Mouse (Mus musculus): Measurements from ENCODE around the gene Olfr317. TPM values are rescaled to one million over a fixed set of nuclear protein-coding genes. Genes with fewer than 3 reads are reported as not detected.
"Not testable (repeated sequence)": the region's sequence is repeated elsewhere in the genome, so short reads cannot be mapped to it uniquely, and the experiment has no call there.

The Olfr317 gene
- not detected for total RNA-seq (2021)
- long read RNA-seq, experiment 1, result 0 reads
- long read RNA-seq, experiment 2, result 0 reads

DNA sequence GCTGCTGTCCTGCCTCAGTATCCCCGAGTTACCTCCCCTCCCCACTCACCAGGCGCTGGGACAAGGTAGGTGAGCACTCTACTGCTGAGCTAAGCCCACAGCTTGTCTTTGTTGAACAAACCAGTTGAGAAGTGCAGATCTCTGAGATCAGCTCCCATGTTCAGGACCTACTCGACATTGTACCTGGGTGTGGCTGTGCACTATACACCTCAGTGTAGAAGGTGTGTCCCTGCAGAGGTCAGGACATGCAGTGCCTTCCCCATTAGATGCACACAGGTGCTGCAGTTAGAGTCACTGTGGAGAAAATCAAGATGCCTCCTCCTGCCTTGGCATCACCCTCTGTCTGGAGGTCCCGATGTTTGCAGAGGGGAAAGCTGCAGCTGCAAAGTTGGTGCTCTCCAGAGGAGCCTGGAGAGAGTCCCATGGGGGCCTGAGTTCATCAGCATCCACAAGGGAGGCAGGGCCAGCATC is at the start of gene Olfr317:
Gene Olfr317, minus strand, starts transcription at position 421 of the 471 bp plus-strand sequence.
- DNase-seq (ENCODE audit: low spot score in 2 of 2), result no peak

DNA sequence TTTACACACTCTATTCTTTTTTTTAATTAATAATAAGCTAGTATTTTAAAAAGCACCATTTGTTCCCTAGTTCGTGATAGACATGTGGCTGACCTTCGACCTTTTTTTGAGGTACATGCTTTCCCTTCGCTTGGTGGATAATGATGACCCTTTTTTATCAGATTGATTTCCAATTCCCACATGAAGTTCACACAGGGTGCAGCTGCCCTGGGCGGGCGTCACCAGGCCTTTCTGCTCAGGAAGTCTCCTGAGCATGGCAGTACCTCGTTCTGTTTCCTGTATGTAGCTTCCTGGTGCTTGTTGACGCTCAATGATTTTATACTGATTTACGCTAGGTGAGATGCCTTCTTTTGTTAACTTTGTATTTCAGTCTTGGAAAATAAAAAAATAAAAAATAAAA is 49.3 kb upstream of the Olfr317 start:
- DNase-seq (ENCODE audit: low spot score in 2 of 2), result no peak

DNA sequence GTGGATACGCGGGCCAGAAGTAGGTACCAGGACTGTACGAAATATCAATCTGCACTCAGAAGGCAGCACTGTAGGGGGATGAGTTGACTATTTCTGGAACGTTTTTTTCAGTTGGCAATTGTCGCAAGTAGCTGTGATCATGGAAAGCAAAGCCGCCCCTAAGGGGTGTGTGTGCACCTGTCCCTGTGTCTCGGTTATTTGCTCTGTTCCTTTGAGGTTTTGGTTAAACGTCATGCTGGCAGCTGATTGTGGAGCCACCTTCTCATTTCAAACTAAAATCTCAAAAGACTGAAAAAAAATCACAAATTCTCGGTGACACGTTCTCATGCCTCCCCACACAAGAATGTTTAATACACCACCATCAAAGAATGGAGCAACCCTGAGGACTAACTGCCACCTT is 48.6 kb upstream of the Olfr317 start:
- DNase-seq (ENCODE audit: low spot score in 2 of 2), result no peak

DNA sequence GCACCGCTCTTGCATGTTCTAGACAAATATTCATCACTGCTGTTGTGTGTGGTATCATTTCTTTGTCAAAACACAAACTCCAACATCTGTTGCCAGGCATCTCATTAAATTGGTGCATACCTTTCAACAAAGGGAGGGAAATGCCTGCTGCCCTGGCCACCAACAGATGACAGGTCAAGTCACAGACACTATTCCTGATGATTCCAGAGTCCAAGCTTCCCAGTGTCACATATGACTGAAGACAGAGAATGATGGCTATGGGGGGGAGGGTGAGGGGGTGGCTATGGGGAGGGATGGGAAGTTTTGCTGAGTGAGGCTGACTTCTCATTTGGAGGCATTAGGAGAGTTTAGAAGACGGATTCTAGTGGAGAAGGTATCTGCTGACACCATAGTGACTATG is 45.2 kb upstream of the Olfr317 start:
- DNase-seq (ENCODE audit: low spot score in 2 of 2), result no peak

DNA sequence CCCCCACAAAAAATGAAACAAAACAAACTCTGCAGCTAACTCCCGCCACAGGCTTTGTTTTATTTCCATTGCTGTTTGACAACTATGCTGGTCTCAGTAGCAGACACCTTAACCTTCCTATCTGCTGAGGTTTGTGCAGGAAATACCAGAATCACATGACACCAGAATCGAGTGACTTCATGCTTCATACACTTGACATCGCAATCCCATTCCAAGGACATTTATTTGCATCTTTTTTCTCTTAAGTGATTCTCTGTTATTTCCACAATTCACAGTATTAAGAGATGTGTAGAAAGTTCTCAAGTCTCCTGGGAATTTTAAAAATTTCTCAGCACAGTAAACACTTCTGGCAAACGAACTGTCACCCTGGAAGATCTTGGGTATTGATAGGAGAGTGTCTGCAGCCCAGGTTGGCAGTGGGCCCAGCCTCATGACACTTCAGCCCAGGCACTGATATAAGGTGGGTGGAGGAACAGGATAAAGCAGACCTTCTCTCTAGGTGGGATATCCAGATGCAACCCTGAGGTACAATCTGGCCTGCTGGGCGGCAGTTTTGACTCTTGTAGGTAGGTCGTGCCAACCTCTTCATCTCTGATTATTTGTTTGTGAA is 43.6 kb upstream of the Olfr317 start, which contains the start of gene Olfr314:
Gene Olfr314, plus strand, starts transcription at position 473 of the 610 bp plus-strand sequence.
- no peak for DNase-seq (ENCODE audit: low spot score in 2 of 2)

DNA sequence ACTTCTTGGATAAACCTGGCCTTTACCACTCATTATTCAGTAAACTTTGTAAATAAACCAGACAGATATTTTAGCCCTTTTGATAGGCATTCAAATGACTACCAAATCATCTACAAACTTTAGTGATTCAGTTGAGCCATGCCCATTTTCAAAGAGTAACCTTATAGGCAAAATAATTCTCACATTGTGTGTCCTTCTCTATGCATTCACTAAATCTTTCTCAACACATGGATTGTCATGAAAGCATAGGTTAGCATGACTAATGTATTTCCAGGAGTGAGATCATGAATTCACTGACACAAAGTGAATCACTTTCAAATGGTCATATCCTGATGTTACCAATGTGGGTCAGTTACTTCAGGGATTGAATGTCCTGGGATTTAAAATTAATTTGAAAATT is 33.9 kb upstream of the Olfr317 start, which contains the start of gene Olfr315:
Gene Olfr315, plus strand, starts transcription at position 301 of the 400 bp plus-strand sequence.
- DNase-seq (ENCODE audit: low spot score in 2 of 2), result no peak

DNA sequence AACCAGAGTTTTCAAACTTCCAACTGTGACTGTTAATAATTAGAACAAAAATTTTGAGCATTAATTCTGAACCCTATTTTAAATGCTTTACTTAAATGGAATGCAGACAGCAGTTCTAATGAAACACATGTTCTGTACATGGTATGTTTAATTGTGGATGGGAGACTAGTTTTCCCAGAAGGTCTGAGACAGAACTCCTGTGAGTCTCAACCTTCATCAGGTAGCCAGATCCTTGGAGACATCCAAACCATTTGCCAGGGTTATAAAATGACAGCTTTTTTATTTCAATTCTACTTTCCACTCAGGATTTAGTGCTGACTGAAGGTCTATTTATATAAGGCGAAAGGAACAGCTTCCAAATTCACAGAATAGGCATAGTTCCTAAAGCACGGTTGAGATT is 13.4 kb upstream of the Olfr317 start, which contains the start of gene Olfr316:
Gene Olfr316, plus strand, starts transcription at position 301 of the 400 bp plus-strand sequence.
- DNase-seq (ENCODE audit: low spot score in 2 of 2), result no peak

DNA sequence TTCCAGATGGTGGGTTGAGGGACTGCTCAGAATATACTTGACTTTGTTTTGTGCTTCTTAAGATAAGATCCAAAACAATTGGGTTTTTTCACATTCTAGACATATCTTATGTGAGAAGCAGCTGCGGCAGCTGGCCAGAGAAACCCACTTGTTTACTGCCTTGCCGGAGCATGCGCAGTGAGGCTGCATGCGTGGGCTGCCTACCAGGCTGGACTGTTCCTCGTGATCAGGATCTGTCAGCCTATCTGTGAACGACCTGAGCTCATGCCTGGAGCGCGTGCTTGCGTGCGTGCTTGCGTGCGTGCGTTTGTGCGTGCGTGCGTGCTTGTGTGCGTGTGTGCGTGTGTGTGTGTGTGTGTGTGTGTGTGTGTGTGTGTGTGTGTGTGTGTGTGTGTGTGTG is 12.1 kb upstream of the Olfr317 start:
- not testable (repeated sequence) for DNase-seq (ENCODE audit: low spot score in 2 of 2)

DNA sequence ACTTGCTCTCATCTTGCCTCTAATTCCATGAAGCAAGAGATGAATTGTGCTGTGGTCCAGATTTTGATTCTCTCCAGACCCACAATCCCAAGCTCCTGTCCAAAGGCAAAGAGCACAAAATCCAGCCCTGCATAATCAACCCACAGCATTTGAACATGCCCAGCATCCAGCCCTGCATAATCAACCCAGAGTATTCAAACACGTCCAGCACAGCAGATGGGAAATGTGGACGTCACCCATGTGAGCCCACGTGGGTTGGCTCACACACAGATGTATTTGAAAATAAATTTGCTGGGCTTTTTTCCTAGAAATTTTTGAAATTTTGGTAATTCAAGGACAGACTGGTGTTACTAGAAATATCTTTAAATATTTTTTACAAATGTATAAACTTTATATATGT is 5.6 kb downstream of the Olfr317 start:
- DNase-seq (ENCODE audit: low spot score in 2 of 2), result no peak

DNA sequence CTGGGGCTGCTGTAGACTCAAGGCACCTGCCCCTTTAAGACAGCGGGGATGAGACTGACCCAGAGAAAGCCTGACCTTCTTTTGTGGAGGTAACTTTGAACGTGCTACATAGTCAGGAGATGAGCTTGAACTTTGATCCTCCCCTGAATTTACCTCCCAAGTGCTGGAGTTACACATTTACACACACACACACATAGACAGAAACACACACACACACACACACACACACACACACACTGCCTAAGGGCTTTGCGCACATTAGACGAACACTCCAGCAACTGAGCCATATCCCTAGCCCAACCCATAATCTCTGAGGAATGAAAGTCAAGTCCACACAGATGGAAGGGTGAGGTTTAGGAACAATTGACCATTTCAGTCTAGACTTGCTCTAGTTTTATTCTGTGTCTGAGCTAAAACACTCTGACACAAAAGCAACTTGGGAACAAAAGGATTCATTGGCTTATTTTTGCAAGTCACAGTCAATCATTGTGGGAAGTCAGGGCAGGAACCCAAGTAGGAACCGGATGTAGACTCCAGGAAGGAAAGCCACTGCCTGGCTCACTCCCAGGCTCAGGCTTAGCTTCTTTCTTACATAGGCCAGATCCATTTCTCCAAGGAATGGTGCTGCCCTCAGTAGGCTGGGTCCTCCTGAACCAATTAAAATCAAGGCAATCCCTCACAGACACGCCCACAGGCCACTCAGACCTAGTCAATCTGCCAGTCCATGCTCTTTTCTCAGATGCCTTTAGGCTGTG is 10.9 kb downstream of the Olfr317 start:
- DNase-seq (ENCODE audit: low spot score in 2 of 2), result not testable (repeated sequence)

DNA sequence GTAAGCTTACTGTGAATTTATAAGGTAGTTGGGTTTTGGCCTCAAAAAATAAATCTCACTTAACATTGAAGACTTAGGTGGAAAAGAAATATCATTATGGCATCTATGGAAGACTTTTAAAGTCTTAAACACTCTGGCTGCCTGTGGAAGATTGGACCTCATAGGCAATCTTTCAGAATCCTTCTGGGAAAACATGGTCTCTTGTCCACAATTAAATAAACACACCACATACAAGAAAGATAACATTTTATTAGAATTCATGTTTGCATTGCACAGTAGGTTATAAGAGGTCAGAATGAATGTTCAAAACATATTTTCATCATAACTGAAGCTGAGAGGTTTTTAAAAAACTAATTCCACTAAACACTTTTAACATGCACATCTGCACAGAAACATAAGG is 15.1 kb downstream of the Olfr317 start, which contains the start of gene Olfr318:
Gene Olfr318, minus strand, starts transcription at position 101 of the 400 bp plus-strand sequence.
- DNase-seq (ENCODE audit: low spot score in 2 of 2), result no peak

DNA sequence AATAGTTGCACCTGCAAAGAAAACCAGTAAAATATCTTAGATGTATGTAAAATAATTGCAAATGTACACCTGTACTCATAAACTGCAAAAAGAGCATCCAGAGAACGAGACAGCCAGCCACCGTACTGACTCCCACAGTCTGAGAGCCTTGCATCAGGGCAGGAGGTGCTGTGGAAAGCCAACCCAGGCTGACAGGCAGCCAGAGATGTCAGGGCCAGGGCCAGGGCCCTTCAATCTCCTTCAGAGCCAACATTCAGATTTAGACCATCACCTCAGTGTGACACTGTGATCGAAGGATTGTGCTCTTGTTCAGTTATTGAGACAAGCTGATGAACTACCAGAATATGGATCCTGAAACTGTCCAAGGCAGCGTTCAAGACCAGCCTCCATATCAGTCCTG is 19.3 kb downstream of the Olfr317 start:
- DNase-seq (ENCODE audit: low spot score in 2 of 2), result no peak

DNA sequence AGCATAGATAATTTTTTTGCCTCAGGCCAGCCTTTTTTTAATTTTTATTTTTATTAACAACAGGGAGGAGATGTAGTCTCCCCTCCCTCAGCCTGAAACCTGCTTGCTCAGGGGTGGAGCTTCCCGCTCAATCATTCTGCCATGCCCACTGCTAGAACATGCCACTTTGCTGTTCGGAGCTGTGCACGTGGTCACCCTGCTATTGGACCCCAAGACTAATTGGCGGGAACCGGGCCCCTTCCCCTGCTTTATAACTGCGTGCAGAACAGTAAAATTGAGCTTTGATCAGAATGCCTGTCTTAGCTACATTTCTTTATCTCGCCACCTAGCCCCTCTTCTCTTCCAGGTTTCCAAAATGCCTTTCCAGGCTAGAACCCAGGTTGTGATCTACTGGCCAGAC is 21.3 kb downstream of the Olfr317 start:
- DNase-seq (ENCODE audit: low spot score in 2 of 2), result not testable (repeated sequence)

DNA sequence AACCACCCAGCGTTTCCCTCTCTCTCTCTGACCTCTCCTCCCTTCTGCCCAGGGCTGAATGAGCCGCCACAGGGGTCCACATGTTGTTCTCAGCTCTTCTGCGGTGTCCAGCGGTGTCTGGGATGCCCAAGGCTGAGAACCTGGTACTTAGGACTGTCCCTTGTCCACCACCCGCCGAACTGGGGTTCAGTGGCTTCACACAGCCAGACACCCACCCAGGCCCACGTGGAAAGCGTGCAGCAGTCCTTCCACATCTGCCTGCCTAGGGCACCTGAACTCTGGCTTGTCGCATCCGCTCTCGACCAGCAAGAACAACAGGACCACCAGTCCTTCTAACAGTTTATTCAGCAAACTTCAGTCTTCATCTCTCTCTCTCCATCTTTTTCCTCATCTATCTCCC is 29.9 kb downstream of the Olfr317 start:
- DNase-seq (ENCODE audit: low spot score in 2 of 2), result no peak

DNA sequence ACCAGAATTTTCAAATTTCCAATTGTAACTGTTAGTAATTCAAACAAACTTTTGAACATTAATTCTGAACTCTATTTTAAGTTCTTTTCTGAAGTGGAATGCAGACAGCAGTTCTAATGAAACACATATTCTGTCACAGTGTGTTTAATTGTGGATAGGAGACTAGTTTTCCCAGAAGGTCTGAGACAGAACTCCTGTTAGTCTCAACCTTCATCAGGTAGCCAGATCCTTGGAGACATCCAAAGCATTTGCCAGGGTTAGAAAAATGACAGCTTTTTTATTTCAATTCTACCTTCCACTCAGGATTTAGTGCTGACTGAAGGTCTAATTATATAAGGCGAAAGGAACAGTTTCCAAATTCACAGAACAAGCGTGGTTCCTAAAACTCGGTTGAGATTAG is 40.1 kb downstream of the Olfr317 start, which contains the start of gene Olfr319:
Gene Olfr319, plus strand, starts transcription at position 301 of the 400 bp plus-strand sequence.
- DNase-seq (ENCODE audit: low spot score in 2 of 2), result no peak

Other genes with a start within 250 kb of the Olfr317 start
- not detected for gene Olfr332, start 246.7 kb downstream of the Olfr317 start, total RNA-seq (2021)
- not detected for gene Olfr331, start 236.6 kb downstream of the Olfr317 start, total RNA-seq (2021)
- gene Olfr330, start 204.4 kb downstream of the Olfr317 start, total RNA-seq (2021), result under 1 TPM in 1 of 2 experiments, not detected in 1; 0.50 TPM
- gene Olfr329-ps, start 192.8 kb downstream of the Olfr317 start, total RNA-seq (2021), result under 1 TPM in 1 of 2 experiments, not detected in 1; 0.63 TPM
- under 1 TPM in 1 of 2 experiments, not detected in 1; 0.13 TPM for gene Olfr328, start 183.6 kb downstream of the Olfr317 start, total RNA-seq (2021)
- not detected for gene Olfr224, start 168.7 kb downstream of the Olfr317 start, total RNA-seq (2021)
- gene Olfr325, start 161.5 kb downstream of the Olfr317 start, total RNA-seq (2021), result not detected
- not detected for gene Olfr324, start 144.1 kb downstream of the Olfr317 start, total RNA-seq (2021)
- not detected for gene 2210407C18Rik, start 123.1 kb downstream of the Olfr317 start, total RNA-seq (2021)
- not detected for gene Olfr323, start 108.7 kb downstream of the Olfr317 start, total RNA-seq (2021)
- gene Trim58, start 98.7 kb downstream of the Olfr317 start, total RNA-seq (2021), result not detected
- gene Olfr322, start 80.4 kb downstream of the Olfr317 start, total RNA-seq (2021), result not detected
- not detected for gene Olfr320, start 58.1 kb downstream of the Olfr317 start, total RNA-seq (2021)
- gene Olfr319, start 40.0 kb downstream of the Olfr317 start, total RNA-seq (2021), result not detected
- not detected for gene Olfr318, start 15.2 kb downstream of the Olfr317 start, total RNA-seq (2021)
- not detected for gene Olfr316, start 13.5 kb upstream of the Olfr317 start, total RNA-seq (2021)
- not detected for gene Olfr315, start 34.0 kb upstream of the Olfr317 start, total RNA-seq (2021)
- not detected for gene Olfr314, start 43.7 kb upstream of the Olfr317 start, total RNA-seq (2021)
- gene Fam183b, start 62.7 kb upstream of the Olfr317 start, total RNA-seq (2021), result 1 to 10 TPM; 2.6 to 3.1 TPM
- not detected for gene Olfr313, start 75.8 kb upstream of the Olfr317 start, total RNA-seq (2021)
- gene Olfr312, start 90.0 kb upstream of the Olfr317 start, total RNA-seq (2021), result not detected
- gene Olfr311, start 100.0 kb upstream of the Olfr317 start, total RNA-seq (2021), result not detected
- gene Gm12258, start 107.9 kb upstream of the Olfr317 start, total RNA-seq (2021), result 1 to 10 TPM; 4.1 to 5.7 TPM
- 1 to 10 TPM; 4.0 to 5.9 TPM for gene 2810021J22Rik, start 128.0 kb upstream of the Olfr317 start, total RNA-seq (2021)
- 1 to 10 TPM; 3.3 to 4.1 TPM for gene Zfp39, start 165.0 kb upstream of the Olfr317 start, total RNA-seq (2021)
- not detected for gene Btnl10, start 178.7 kb upstream of the Olfr317 start, total RNA-seq (2021)
- 100 to 1,000 TPM; 171 to 177 TPM for gene Rnf187, start 199.7 kb upstream of the Olfr317 start, total RNA-seq (2021)
- 1 to 10 TPM; 5.8 to 6.0 TPM for gene Hist3h2ba, start 209.7 kb upstream of the Olfr317 start, total RNA-seq (2021)
- 10 to 100 TPM; 13.3 to 17.6 TPM for gene Hist3h2a, start 215.5 kb upstream of the Olfr317 start, total RNA-seq (2021)
- gene Trim17, start 215.5 kb upstream of the Olfr317 start, total RNA-seq (2021), result under 1 TPM; 0.06 to 0.10 TPM
- gene Trim11, start 238.9 kb upstream of the Olfr317 start, total RNA-seq (2021), result 10 to 100 TPM; 22.0 to 27.1 TPM